Mouse (Mus musculus) hindbrain, postnatal 0 days (tissue): ENCODE results near the gene Mss51. TPM values are rescaled to one million over a fixed set of nuclear protein-coding genes. Genes with fewer than 3 reads are reported as not detected.

Experiments used
- ATAC-seq: fragments of 200-750 bp; cut with Nextera tagmentation; 2 replicates; pipeline ENCODE4 v1.8.0; 2017; ENCODE audit warnings: mild to moderate bottlenecking, moderate TSS enrichment, moderate library complexity
- DNase-seq: peaks from one replicate; pipeline ENCODE4 v3.0.0-alpha.2; 2015; ENCODE audit warnings: low spot score
- H3K27ac ChIP-seq: fragments of 300-500 bp; sonication (generic); 2 replicates; pipeline ENCODE4 v1.5.1; 2014; ENCODE audit warnings: mild to moderate bottlenecking
- H3K27me3 ChIP-seq: fragments of 300-500 bp; sonication (generic); 2 replicates; pipeline ENCODE4 v1.6.1; 2014; ENCODE audit warnings: low read length, mixed read lengths; ENCODE audit not compliant: insufficient read depth
- H3K36me3 ChIP-seq: fragments of 300-500 bp; sonication (generic); 2 replicates; pipeline ENCODE4 v1.6.1; 2014; ENCODE audit warnings: low read length, mixed read lengths; ENCODE audit not compliant: insufficient read depth
- H3K4me1 ChIP-seq: fragments of 300-500 bp; sonication (generic); 2 replicates; pipeline ENCODE4 v1.6.1; 2014; ENCODE audit warnings: antibody characterized with exemption, low read length, mixed read lengths; ENCODE audit not compliant: insufficient read depth
- H3K4me2 ChIP-seq: fragments of 300-500 bp; sonication (generic); 2 replicates; pipeline ENCODE4 v1.6.1; 2014; ENCODE audit warnings: low read depth, mild to moderate bottlenecking, low read length, moderate library complexity, mixed read lengths
- H3K4me3 ChIP-seq: fragments of 300-500 bp; sonication (generic); 2 replicates; pipeline ENCODE4 v1.5.1; 2014; ENCODE audit warnings: low read length
- H3K9ac ChIP-seq: fragments of 300-500 bp; sonication (generic); replicated peaks from 2 replicates; pipeline ENCODE4 v1.6.1; 2014; ENCODE audit warnings: mild to moderate bottlenecking, low read length, moderate library complexity, mixed read lengths
- H3K9me3 ChIP-seq: fragments of 300-500 bp; sonication (generic); 2 replicates; pipeline ENCODE4 v1.6.1; 2016; ENCODE audit warnings: low read length, mixed read lengths
- CTCF ChIP-seq: IDR thresholded peaks from 2 replicates; pipeline ENCODE4 v1.5.1; 2016; ENCODE audit warnings: antibody characterized with exemption, control low read depth, low read depth
- WGBS: fragments of 180-500 bp; shearing (Covaris S2); extraction: QIAGEN DNeasy Blood & Tissue Kit; methylation state at CpG from one replicate; pipeline ENCODE4 v1.1.7; 2014; 5-methylcytosine and 5-hydroxymethylcytosine counted together
- polyA plus RNA-seq: library from polyadenylated mRNA; unstranded; fragments of >200 nt; fragmentation: Nextera tagmentation; extraction: Ambion mirVana; gene quantifications from 2 replicates; pipeline ENCODE4 v1.2.1, GENCODE M21; 2015
- total RNA-seq: library from RNA; depleted of rRNA; stranded (reverse); fragments of >200 nt; gene quantifications from 2 replicates; pipeline ENCODE4 v1.2.3, GENCODE M21; 2014

Mss51 gene
- total and polyA plus RNA-seq, 2 experiments from 2014 or later = 0.08 to 0.26 TPM

- 0 out of 2 replicates have a peak, but pooled peaks cover 3% of the 10 kb centered on the region for H3K36me3 ChIP-seq
- peak within 1 kb of the TSS; percentile 61 for H3K4me2 ChIP-seq
- ATAC-seq (peak; percentile 85), DNase-seq (peak; percentile 72)
- no peaks in the 10 kb centered on the region for H3K9me3 ChIP-seq
- peak within 1 kb of the TSS; percentile 53 for H3K4me3 ChIP-seq
- peak; percentile 39; the same call in 1 of the 2 replicates for TF ChIP-seq CTCF
- peak within 1 kb of the TSS; percentile 53 for H3K9ac ChIP-seq
- 2% methylated on average over 48 of the region's 48 CpGs for WGBS
- peak within 1 kb of the TSS; percentile 60; the same call in 1 of the 2 replicates for H3K27ac ChIP-seq
- no peaks in the 10 kb centered on the region for H3K27me3 ChIP-seq
- H3K4me1 ChIP-seq = 0 out of 2 replicates have a peak, but pooled peaks cover 4% of the 10 kb centered on the region
Measured at GRCm38 (mm10) chr14:20479291-20480194, 17.2 kb downstream of the Mss51 start, which contains the start of gene Anxa7. Anxa7 (minus strand) TSS chr14:20480133.

- Histone ChIP-seq H3K27me3 (no peaks in the 10 kb centered on the region), H3K9ac (peak overlapping the region; percentile 53; the same call in 1 of the 2 replicates), H3K27ac (peak overlapping the region; percentile 60; the same call in 1 of the 2 replicates), H3K9me3 (no peaks in the 10 kb centered on the region), H3K4me1 (0 out of 2 replicates have a peak, but pooled peaks cover 4% of the 10 kb centered on the region), H3K4me3 (peak overlapping the region; percentile 53), H3K36me3 (no peaks in the 10 kb centered on the region), H3K4me2 (peak overlapping the region; percentile 61)
- WGBS = 32% methylated on average over 7 of the region's 7 CpGs
- ATAC-seq = no peak
- no peak for DNase-seq
- no peak for TF ChIP-seq CTCF
Measured at GRCm38 (mm10) chr14:20478801-20479200, 17.9 kb downstream of the Mss51 start.

GRCm38 (mm10) chr14:20478385-20478784 is 18.3 kb downstream of the Mss51 start:
- Histone ChIP-seq H3K27me3 (no peaks in the 10 kb centered on the region), H3K4me3 (peak overlapping the region; percentile 53; the same call in 1 of the 2 replicates), H3K9me3 (no peaks in the 10 kb centered on the region), H3K9ac (no peak overlapping the region), H3K36me3 (no peaks in the 10 kb centered on the region), H3K4me2 (peak overlapping the region; percentile 61), H3K4me1 (0 out of 2 replicates have a peak, but pooled peaks cover 4% of the 10 kb centered on the region), H3K27ac (no peak overlapping the region)
- WGBS = 59% methylated on average over 3 of the region's 3 CpGs
- DNase-seq = no peak
- ATAC-seq = no peak
- TF ChIP-seq CTCF = no peak

- Histone ChIP-seq H3K4me2 (no peak overlapping the region), H3K4me3 (no peak overlapping the region), H3K27me3 (no peaks in the 10 kb centered on the region), H3K36me3 (no peaks in the 10 kb centered on the region), H3K9me3 (no peaks in the 10 kb centered on the region), H3K4me1 (0 out of 2 replicates have a peak, but pooled peaks cover 4% of the 10 kb centered on the region), H3K27ac (no peak overlapping the region), H3K9ac (no peak overlapping the region)
- TF ChIP-seq CTCF = no peak
- ATAC-seq (no peak), DNase-seq (no peak)
- 57% methylated on average over 4 of the region's 4 CpGs for WGBS
Measured at GRCm38 (mm10) chr14:20477261-20478025, 19.3 kb downstream of the Mss51 start.

GRCm38 (mm10) chr14:20460216-20460615 is 36.5 kb downstream of the Mss51 start:
- 76% methylated on average over 14 of the region's 14 CpGs for WGBS
- no peak overlapping the region for H3K27ac ChIP-seq
- peaks cover 43% of the 10 kb centered on the region; the same call in 1 of the 2 replicates for H3K36me3 ChIP-seq
- no peak overlapping the region for H3K9ac ChIP-seq
- H3K4me3 ChIP-seq = no peak overlapping the region
- no peaks in the 10 kb centered on the region for H3K27me3 ChIP-seq
- DNase-seq (no peak), ATAC-seq (no peak)
- TF ChIP-seq CTCF = no peak
- H3K4me1 ChIP-seq = no peaks in the 10 kb centered on the region
- H3K9me3 ChIP-seq = no peaks in the 10 kb centered on the region
- H3K4me2 ChIP-seq = no peak overlapping the region

GRCm38 (mm10) chr14:20458378-20458777 is 38.3 kb downstream of the Mss51 start:
- 94% methylated on average over 9 of the region's 9 CpGs for WGBS
- H3K4me3 ChIP-seq = no peak overlapping the region

More at GRCm38 (mm10) chr14:20458378-20458777, 38.3 kb downstream of the Mss51 start:
- ATAC-seq = no peak
- Histone ChIP-seq H3K9ac (no peak overlapping the region), H3K27me3 (no peaks in the 10 kb centered on the region), H3K4me2 (no peak overlapping the region), H3K36me3 (peaks cover 32% of the 10 kb centered on the region; the same call in 1 of the 2 replicates), H3K9me3 (no peaks in the 10 kb centered on the region), H3K27ac (no peak overlapping the region), H3K4me1 (no peaks in the 10 kb centered on the region)
- DNase-seq = no peak
- no peak for TF ChIP-seq CTCF
